Mouse (Mus musculus): ENCODE results near the gene Glt28d2. TPM values are rescaled to one million over a fixed set of nuclear protein-coding genes. Genes with fewer than 3 reads are reported as not detected.

The Glt28d2 gene
- total RNA-seq (2012; rRNA removed): 0.04 and 0.08 TPM in 2 replicates
- total RNA-seq (2014; rRNA removed): 0.08 TPM in 1 of 2 replicates, not detected in the other
- 0.10 TPM in 1 of 2 replicates, not detected in the other for polyA plus RNA-seq (2012; ENCODE audit: insufficient read length, low read depth)

- H3K27me3 ChIP-seq (replicated peaks): peaks cover 43% of the 10 kb centered on the region
- peak; percentile 93 for DNase-seq (ENCODE audit: extremely low read depth)
Observed at GRCm38 (mm10) chr3:85887239-85887827, at the start of gene Glt28d2, which contains the start of gene Gm37240. Glt28d2 (minus strand) TSS chr3:85887516. Gm37240 (minus strand) TSS chr3:85887518.

GRCm38 (mm10) chr3:85933586-85933985 lies 46.3 kb upstream of the Glt28d2 start:
- in situ Hi-C loops (cut with MboI; ENCODE audit: low pct_ligation_motif_present, low pct_unique_long_range_greater_than_20kb, low sequenced_read_pairs): no loop called here

More at GRCm38 (mm10) chr3:85887239-85887827, at the start of gene Glt28d2, which contains the start of gene Gm37240:
- H3K9ac ChIP-seq (ENCODE audit: insufficient read depth, low read depth): no peak within 1 kb of the TSS
- H3K79me2 ChIP-seq (replicated peaks; ENCODE audit: control insufficient read depth, extremely low read depth, insufficient read depth, poor library complexity, severe bottlenecking): no peaks in the 10 kb centered on the region
- dilution Hi-C loops (cut with MboI; ENCODE audit: extremely low pct_ligation_motif_present, extremely low pct_unique_long_range_greater_than_20kb, low sequenced_read_pairs) (no loop called here), in situ Hi-C loops (cut with MboI; ENCODE audit: low pct_ligation_motif_present, low pct_unique_long_range_greater_than_20kb, low sequenced_read_pairs) (no loop called here)
- no peak within 1 kb of the TSS for H3K27ac ChIP-seq (ENCODE audit: insufficient read depth, low read depth)
- no peaks in the 10 kb centered on the region for H3K9me3 ChIP-seq (replicated peaks; ENCODE audit: low read length)
- peaks cover 3 to 19% of the 10 kb centered on the region in 2 experiments; a peak in 3 of 4 replicates for H3K4me1 ChIP-seq (ENCODE audit: control insufficient read depth in 1 of 2, insufficient read depth in 2 of 2)
- H3K4me3 ChIP-seq (replicated peaks in 1 of 3; ENCODE audit: low read depth in 2 of 3, low read length in 2 of 3, poor library complexity in 1 of 3): peak within 1 kb of the TSS in 2 of 3 experiments; percentile 28 to 43
- peak within 1 kb of the TSS; percentile 74 for H3K4me2 ChIP-seq (ENCODE audit: insufficient read depth, low read depth, poor library complexity, severe bottlenecking)
- H3K36me3 ChIP-seq (replicated peaks in 1 of 2; ENCODE audit: control insufficient read depth in 1 of 2, insufficient read depth in 1 of 2, low read length in 1 of 2): no peaks in the 10 kb centered on the region
- TF ChIP-seq ZKSCAN1 (IDR thresholded peaks at IDR 0.05; ENCODE audit: borderline replicate concordance, low read depth, low read length) (no peak), USF2 (conservative IDR thresholded peaks at IDR 0.05; ENCODE audit: low read depth, low read length) (no peak), MAFK (IDR thresholded peaks at IDR 0.05; ENCODE audit: insufficient replicate concordance, low read length) (0 out of 2 replicates have a peak, but pooled peaks have one; percentile 45), EP300 (IDR thresholded peaks at IDR 0.05; ENCODE audit: low read length) (peak; percentile 30), ZNF384 (IDR thresholded peaks at IDR 0.05; ENCODE audit: low read depth, low read length) (no peak), BHLHE40 (IDR thresholded peaks at IDR 0.05; ENCODE audit: low read depth, low read length) (peak; percentile 95), TCF12 (IDR thresholded peaks at IDR 0.05; ENCODE audit: low read depth, low read length) (peak; percentile 60; the same call in 1 of the 2 replicates), MXI1 (IDR thresholded peaks at IDR 0.05; ENCODE audit: low read depth, low read length) (peak; percentile 70; the same call in 1 of the 2 replicates), JUN (IDR thresholded peaks at IDR 0.05; ENCODE audit: insufficient read depth, low read depth, low read length) (no peak), NRF1 (IDR thresholded peaks at IDR 0.05; ENCODE audit: low read depth, low read length) (peak; percentile 79), UBTF (IDR thresholded peaks at IDR 0.05; ENCODE audit: low read depth, low read length) (no peak), ETS1 (conservative IDR thresholded peaks at IDR 0.05; ENCODE audit: low read depth, low read length) (peak; percentile 77; the same call in 1 of the 2 replicates), KAT2A (IDR thresholded peaks at IDR 0.05; ENCODE audit: insufficient replicate concordance, low read length) (no peak), CTCF (conservative IDR thresholded peaks at IDR 0.05 in 1 of 2, IDR thresholded peaks at IDR 0.05 in 1 of 2; ENCODE audit: low read depth in 2 of 2, low read length in 2 of 2) (no peak), MAZ (IDR thresholded peaks at IDR 0.05; ENCODE audit: low read depth, low read length) (0 out of 2 replicates have a peak, but pooled peaks have one; percentile 42), SIN3A (IDR thresholded peaks at IDR 0.05; ENCODE audit: low read length) (peak; percentile 55), MEF2A (IDR thresholded peaks at IDR 0.05; ENCODE audit: borderline replicate concordance, low read depth, low read length) (peak; percentile 60; the same call in 1 of the 2 replicates), IRF4 (IDR thresholded peaks at IDR 0.05; ENCODE audit: low read depth, low read length) (peak; percentile 85), POLR2A (IDR thresholded peaks at IDR 0.05; ENCODE audit: low read depth, low read length) (no peak)

More at GRCm38 (mm10) chr3:85933586-85933985, 46.3 kb upstream of the Glt28d2 start:
- H3K4me1 ChIP-seq (ENCODE audit: control insufficient read depth in 1 of 2, insufficient read depth in 2 of 2): peaks cover 0 to 2% of the 10 kb centered on the region in 2 experiments; a peak in 1 of 4 replicates
- no peaks in the 10 kb centered on the region for H3K36me3 ChIP-seq (replicated peaks in 1 of 2; ENCODE audit: control insufficient read depth in 1 of 2, insufficient read depth in 1 of 2, low read length in 1 of 2)
- H3K4me2 ChIP-seq (ENCODE audit: insufficient read depth, low read depth, poor library complexity, severe bottlenecking): no peak overlapping the region
- H3K9ac ChIP-seq (ENCODE audit: insufficient read depth, low read depth): no peak overlapping the region
- no peaks in the 10 kb centered on the region for H3K79me2 ChIP-seq (replicated peaks; ENCODE audit: control insufficient read depth, extremely low read depth, insufficient read depth, poor library complexity, severe bottlenecking)
- H3K4me3 ChIP-seq (replicated peaks in 1 of 3; ENCODE audit: low read depth in 2 of 3, low read length in 2 of 3, poor library complexity in 1 of 3): no peak overlapping the region
- H3K9me3 ChIP-seq (replicated peaks; ENCODE audit: low read length): no peaks in the 10 kb centered on the region
- dilution Hi-C loops (cut with MboI; ENCODE audit: extremely low pct_ligation_motif_present, extremely low pct_unique_long_range_greater_than_20kb, low sequenced_read_pairs): no loop called here
- no peak overlapping the region for H3K27ac ChIP-seq (ENCODE audit: insufficient read depth, low read depth)
- no peak for DNase-seq (ENCODE audit: extremely low read depth)
- no peaks in the 10 kb centered on the region for H3K27me3 ChIP-seq (replicated peaks)
- TF ChIP-seq ELF1 (IDR thresholded peaks at IDR 0.05; ENCODE audit: low read depth, low read length): no peak
- no peak for TF ChIP-seq CHD2 (IDR thresholded peaks at IDR 0.05; ENCODE audit: low read length)
- TF ChIP-seq POLR2A (IDR thresholded peaks at IDR 0.05; ENCODE audit: low read depth, low read length): no peak
- TF ChIP-seq EP300 (IDR thresholded peaks at IDR 0.05; ENCODE audit: low read length): no peak
- no peak for TF ChIP-seq BHLHE40 (IDR thresholded peaks at IDR 0.05; ENCODE audit: low read depth, low read length)
